Mouse (Mus musculus) C2C12 (cell line): ENCODE measurements at regions not wholly inside any gene's neighbourhood (a gene's known extent, or its start where the extent isn't known, plus 50 kb on each side); places are given as distances from the start of the nearest gene placed in this dataset.

ENCODE experiments used
- CEBPB ChIP-seq: IDR thresholded peaks from one replicate; pipeline ENCODE4 v1.6.1; 2011; ENCODE audit warnings: low read depth, mild to moderate bottlenecking, control low read depth, moderate library complexity
- CTCF ChIP-seq: IDR thresholded peaks from one replicate; pipeline ENCODE4 v1.5.1; 2011; ENCODE audit not compliant: control insufficient read depth, insufficient read depth, insufficient read length
- FOSL1 ChIP-seq: IDR thresholded peaks from one replicate; pipeline ENCODE4 v1.8.0; 2011; ENCODE audit warnings: mild to moderate bottlenecking, low read length; ENCODE audit not compliant: poor library complexity, insufficient read depth, severe bottlenecking
- MAX ChIP-seq: IDR thresholded peaks from one replicate; pipeline ENCODE4 v1.6.1; 2011; ENCODE audit warnings: mild to moderate bottlenecking, control low read depth
- MYOD1 ChIP-seq: IDR thresholded peaks from one replicate; pipeline ENCODE4 v1.6.1; 2011; ENCODE audit warnings: low read depth; ENCODE audit not compliant: control insufficient read depth, insufficient read length
- MYOG ChIP-seq: IDR thresholded peaks from one replicate; pipeline ENCODE4 v1.6.1; 2011; ENCODE audit not compliant: control insufficient read depth, insufficient read length; ENCODE audit errors: extremely low read depth
- USF1 ChIP-seq: IDR thresholded peaks from one replicate; pipeline ENCODE4 v1.6.1; 2011; ENCODE audit warnings: low read depth, mild to moderate bottlenecking, control low read depth, moderate library complexity

- no peak for TF ChIP-seq CTCF
- TF ChIP-seq MAX, result no peak
- TF ChIP-seq USF1, result no peak
- TF ChIP-seq MYOD1, result no peak
- TF ChIP-seq FOSL1, result no peak
- TF ChIP-seq MYOG, result no peak
- TF ChIP-seq CEBPB, result no peak
These were observed 111.1 kb upstream of the Zfand5 start for GRCm38 (mm10) chr19:21160946-21161345.
